Mouse (Mus musculus) c-Kit-positive CD71-positive TER-119-positive erythroid progenitor cells, embryonic 14.5 days (primary cell): ENCODE measurements around the gene Bbs12.

ENCODE experiments used
- DNase-seq: peaks from one replicate; pipeline ENCODE4 v3.0.0-alpha.2; 2013; ENCODE audit warnings: low spot score

Gene Bbs12

DNA sequence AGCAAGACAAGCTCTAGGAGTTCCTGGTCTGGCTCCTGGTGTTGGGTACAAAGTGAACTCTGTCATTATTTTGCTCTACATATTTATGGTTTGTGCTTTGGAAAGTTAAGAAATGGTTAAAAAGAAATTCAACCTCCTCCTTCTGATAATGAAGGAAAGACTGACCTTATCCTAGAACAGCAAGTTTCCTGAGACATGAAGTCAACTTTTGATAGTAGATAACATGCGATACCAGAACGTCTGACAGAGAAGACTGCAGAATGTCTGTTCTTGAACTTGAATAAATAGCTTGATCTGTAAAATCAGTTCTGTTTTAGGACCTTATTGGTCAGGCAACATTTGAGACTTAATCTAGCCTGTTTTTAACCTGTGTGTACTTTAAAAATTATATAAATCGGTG is 14.3 kb downstream of the Bbs12 start:
- DNase-seq = no peak

DNA sequence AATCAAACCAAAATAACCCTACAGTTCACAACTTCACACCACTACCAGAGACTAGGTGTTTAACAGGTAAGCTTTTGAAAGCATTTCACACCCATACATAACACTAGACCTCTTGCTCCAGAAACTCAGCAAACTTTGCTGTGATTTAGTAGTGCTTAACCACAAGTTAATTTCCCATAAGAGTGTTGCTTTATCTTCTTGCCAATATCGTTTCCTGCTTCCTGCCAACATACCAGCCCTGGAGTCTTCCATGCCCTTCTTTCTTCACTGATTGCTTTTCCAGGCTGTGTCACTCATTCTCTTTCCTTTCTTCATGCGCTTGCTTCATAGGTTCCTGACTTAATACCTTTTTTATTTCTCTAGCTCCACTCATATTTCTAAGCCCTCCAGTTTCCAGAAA is 16.1 kb downstream of the Bbs12 start:
- no peak for DNase-seq

DNA sequence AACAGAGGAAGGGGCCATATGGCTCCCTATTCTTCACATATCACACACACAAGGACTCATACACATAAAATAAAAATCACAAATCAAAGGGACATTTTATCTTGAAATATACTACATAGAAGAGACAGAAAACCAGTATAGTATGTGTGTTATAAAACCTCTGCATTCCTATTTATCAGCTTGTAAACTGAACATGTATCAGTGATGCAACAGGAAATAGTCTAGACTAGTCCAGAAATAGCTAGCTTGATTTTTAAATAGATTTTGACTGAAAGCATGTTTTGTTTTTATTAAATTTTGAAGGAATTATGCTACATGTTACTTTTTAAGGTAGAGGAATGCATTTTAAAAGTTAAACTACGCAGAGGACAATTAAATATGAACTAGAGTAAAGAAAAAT is 17.6 kb downstream of the Bbs12 start:
- no peak for DNase-seq

DNA sequence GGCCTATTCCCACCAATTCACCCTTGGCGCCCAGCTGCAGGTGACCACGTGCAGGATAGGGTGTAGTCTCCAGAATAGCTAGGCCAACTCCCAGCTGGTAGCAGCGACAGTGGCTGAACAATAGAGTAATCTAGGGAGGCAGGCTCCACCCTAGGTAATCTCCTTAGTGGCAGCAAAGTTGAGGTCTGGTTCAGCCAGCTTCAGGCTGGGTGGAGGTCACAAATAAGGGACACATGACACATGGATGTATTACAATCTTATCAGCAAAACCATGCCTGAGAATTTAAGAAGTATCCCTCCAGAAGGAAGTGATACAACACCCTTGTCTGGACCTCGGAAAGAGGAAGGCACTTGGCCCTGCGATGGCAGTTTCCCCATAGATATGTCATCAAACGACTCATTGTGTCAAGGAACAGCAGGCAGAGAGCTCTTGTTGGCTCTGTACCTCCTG is 19.7 kb downstream of the Bbs12 start:
- DNase-seq = peak; percentile 53

DNA sequence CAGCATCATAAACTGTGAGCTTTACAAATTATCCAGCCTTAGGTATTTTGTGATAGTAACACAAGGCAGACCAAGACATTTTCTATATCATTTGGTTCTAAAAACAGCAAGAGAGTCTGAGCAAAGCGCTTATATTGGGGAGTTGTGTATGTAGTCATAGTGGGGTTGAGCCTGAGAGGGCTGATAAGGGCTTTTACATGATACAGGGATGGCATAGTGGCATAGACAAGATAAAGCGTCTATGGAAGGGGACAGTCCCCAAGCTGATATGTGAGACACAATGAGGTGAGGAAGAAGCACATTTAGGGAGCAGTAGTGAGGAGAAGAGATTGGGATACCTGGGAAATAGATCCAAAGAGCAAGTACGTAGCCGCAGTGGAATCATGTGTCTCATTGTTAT is 21.7 kb downstream of the Bbs12 start:
- DNase-seq = no peak

DNA sequence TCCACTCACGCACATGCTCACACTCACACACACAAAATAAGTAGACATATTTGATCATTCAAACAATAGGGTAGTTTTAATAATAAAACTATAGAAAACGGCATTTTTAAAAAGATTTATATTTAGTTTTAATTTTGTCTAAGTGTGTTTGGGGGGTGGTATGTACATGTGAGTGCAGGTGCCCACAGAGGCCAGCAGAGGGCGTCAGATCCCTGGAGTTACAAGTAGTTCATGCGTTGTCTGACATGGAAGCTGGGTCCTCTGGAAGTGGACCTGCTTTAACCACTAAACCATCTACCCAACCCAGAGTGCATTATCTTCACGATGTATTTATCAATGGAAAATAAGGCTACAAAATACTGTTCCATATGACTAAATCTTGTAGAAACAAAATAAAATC is 28.8 kb downstream of the Bbs12 start:
- peak; percentile 27 for DNase-seq

DNA sequence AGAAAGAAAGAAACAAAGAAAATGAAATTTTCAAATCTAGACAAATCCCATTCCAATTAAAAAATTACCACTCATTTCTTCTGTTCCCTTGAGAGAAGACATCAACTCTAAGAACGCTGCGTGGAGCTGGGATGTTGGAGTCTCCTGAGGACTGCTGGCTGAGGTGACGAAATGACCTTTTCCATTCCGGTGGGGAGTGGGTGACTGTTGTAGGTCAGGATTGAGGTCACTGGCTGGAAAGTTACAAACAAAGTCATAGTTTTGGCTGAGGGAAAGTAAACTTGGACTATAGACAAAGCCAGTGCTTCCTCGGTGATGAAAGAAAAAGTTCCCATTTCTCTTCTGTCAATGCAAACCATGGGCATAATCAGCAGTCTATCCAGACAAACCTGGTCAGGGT is 30.5 kb downstream of the Bbs12 start:
- DNase-seq = no peak

DNA sequence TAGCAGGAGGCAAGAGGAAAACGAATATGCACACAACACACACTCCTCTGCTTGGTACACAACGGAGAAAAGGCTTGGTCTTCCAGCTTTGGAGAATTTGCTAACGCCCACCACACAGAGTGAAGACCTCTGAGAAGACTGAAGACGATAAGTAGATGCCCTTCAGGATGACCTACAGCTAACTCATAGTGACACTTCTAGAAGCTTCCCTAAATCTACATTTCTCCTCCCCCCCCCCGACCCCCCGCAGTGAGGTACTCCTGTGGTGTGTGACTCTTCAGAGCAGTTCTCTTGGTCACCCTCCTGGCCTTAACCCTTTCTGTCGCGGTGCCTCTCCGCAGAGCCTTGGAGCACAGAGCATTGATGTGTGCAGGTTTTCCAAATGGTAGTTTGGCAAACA is 35.3 kb downstream of the Bbs12 start:
- DNase-seq = no peak

DNA sequence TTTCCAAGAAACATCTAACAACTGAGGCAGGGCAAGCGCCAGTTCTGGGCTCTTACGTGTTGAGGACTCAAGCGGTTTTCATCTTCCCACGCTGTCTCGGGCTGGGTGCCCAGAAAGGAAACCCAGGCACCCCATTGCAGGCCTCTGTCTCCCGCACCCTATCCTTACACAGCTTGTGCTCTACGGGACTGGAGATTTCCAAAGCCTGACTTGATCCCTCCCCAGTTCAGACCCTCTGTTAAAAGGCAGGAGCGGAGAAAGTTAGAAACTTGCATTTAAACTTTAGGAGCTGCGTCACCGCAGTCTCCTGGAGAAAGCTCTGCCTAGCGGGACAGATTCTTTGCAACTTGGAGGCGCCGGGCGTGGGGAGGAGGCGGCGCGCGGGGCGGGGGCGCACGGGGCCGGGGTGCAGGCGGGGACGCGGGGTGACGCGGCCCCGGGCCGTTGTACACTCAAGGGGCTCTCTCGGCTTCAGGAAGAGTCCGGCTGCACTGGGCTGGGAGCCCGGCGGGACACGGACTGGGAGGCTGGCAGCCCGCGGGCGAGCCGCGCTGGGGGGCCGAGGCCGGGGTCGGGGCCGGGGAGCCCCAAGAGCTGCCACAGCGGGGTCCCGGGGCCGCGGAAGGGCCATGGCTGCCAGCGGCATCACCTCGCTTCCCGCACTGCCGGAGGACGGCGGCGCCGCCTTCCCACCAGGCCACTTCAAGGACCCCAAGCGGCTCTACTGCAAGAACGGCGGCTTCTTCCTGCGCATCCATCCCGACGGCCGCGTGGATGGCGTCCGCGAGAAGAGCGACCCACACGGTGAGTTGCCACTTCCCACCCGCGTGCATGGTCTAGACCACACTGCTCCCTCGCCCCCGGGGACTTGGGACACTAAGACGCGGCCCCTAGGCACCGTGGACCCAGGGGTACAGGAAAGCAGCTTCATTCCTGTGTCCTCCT is 36.1 kb downstream of the Bbs12 start, which contains the start of gene Fgf2:
Gene Fgf2, plus strand, starts transcription at position 126 of the 945 bp plus-strand sequence.
- no peak for DNase-seq

DNA sequence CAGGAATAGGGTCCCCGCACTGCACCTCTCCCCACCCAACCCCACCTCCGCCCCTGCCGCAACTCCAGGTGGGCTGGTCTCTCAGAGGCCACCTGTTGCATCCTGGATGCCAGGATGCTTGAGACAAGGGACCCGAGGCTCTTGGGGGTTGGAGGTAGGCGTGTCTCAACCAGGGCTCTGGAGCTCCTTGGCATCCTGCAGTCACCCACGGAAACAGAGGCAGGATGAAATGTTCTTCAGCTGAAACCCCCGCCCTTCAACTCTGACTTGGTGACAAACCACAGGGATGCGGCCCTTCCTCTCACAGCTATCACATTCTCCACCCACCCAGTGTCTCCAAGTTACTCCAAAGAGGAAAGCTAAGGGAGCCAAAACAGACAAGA is 36.8 kb downstream of the Bbs12 start:
- no peak for DNase-seq

DNA sequence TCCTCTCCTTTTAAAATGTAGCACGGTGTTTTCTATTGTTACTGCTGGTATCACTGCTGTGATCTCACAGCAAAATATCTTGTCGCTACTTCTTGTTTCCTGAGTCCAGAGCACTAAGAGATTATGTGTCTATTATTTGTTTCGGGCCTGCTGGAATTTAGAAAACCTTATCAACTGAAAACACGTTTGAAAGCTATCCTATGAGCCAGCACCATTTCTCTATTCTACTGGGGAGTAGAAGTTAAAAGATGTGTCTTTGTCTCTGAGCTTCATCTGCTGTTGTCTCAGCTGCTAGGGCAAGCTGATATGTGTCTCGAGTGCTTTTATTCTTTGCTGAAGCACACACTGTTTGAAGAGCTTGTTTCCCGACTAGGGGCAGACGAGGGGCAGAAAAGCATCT is 38.0 kb downstream of the Bbs12 start:
- no peak for DNase-seq

DNA sequence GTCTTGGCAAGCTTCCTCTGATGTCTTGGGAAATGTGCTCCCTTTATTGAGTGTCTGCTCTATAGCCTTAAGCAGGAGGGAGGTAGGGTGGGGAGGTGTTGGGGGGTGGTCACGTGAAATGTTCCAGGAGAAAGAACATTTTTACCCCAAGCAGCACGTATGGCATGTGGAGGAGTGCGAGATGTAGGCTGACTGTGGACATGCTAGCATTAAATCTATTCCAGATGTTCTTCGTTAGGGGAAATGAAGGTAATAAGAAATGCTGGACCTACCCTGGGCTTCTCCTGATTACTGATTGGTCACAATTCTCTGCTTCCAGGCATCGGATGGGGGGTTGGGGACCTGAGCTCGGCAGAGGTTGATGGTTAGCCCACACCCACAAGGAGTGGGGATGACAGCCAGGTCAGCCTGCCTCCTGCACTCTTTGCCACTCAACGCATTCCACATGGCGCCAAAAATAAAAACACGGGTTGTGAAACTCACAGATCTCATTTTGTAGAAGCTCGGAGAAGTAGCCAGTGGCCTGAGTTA is 41.7 kb downstream of the Bbs12 start:
- no peak for DNase-seq

DNA sequence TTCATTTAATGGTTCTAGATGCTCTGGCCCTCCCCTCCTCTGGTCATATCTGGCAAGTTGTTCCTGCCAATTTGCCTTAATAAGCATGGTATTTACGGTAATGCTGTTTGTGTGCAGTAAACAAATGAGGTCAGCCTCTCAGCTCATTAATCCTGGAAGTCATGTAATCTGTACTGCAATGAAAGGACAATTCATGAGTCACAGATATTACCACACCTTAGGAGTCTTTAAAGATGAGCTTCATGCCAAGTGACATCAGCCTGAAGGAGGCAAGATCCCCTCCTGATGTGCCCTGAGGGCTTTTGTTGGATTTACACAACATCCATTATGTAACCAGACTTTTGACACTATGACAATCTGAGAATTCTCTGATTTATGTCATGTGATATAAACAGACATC is 42.4 kb downstream of the Bbs12 start:
- no peak for DNase-seq

DNA sequence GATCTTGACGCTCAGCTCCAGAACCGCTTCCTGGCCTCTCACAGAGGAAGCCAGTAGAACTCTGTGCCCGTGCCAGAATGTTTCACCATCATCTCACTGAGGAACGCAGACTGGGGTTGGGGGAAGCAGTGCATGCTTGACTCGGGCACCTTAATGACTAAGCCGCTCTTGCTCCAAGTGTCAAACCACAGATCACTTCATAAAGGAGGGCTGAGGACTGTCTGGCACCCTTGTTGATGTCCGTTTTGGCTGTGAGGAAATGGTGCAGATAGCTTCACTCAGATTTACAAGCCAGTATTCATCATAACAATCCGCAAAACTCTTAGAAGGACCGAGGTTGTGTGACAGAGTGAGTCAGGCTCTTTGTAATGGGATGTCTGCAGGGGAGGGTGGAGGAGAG is 48.4 kb downstream of the Bbs12 start:
- no peak for DNase-seq

DNA sequence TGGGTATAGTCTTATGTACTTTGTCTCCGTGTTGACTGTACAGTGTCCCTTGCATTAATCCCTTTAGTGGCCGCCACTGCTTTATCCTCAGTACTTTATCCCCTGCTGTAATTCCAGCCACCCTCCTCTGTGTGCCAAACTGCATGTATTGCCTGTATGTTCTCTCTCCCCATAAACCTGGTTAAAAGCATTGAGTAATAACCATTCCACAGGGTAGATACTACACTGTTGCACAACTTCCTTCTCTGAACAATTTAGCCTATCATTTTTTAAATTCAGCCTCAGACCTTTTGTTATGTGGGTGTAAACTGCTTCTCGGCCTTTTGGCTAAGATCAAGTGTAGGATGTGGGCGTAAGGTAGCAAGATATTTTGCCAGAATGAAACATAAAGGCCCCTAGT is 52.8 kb downstream of the Bbs12 start:
- DNase-seq = no peak

DNA sequence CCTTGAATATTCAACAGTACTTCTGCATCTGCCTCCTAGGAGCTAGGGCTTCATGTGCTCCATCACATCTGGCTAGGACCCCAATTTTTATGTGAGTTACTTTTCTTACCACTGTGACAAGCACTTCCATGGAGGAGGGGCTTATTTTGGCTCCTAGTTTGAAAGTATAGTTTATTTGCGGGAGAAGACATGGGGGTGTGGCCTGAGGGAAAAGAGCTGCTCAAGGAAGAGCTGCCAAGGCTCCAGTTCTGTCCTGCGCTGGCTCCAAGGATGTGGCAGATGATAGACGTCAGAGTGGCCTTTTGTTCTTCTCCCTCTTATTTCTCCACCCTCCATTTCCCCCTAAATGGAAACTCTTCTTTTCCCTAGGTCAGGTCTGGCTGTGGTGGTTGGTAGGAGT is 53.6 kb downstream of the Bbs12 start:
- no peak for DNase-seq

DNA sequence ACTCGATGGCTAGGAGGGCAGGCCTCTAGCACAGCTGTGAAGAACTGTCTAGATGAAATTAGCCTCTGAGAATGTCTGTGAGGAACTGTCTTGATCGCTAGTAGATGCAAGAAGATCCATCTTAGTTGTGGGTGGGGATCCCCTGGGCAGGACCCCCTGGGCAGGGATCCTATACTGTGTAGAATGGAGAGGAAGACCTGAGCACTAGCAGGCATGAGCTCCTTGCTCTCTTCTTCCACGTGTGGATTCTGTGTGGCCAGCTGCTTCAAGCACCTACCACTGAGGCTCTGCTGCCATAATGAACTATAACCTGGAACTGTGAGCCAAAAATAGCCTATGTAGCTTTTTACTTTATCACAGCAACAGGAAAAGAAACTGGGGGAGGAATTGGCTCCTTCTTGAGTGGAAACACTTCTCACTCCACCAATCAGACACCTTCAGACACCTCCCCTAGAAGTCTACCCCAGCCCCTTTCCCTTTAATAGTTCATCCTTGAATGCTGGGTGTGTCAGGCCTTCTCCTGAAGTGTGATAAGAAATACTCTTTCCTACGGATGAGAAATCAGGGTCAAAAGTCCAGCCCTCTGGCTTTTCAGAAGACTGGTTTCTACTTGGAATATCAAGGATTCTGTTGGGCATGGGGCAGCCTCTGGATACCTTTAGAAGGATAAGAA is 54.2 kb downstream of the Bbs12 start:
- DNase-seq = no peak

DNA sequence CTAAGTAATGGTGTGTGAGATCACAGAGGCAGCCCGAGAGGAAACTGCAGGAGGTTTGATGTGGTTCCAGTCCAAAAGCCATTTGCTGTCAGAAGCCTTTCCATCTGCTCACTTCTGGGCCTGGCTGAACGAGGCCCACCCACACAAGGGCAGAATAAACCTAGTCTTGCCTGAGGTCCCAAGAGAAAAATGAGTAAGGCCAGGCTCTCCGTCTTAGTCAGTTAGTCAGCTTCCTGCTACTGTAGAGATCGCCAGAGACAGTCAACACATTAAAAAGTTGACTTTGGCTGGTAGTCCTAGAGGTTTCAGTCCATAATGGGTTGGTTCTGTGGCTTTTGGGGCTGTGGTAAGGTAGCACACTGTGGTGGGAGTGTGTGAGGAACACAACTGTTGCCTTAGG is 58.1 kb downstream of the Bbs12 start:
- no peak for DNase-seq
